Mouse (Mus musculus) cerebellum, adult 2 months (tissue): ENCODE data around the gene Atp2b4.

ENCODE experiments used
- CTCF ChIP-seq: fragments of 200-500 bp; IDR thresholded peaks from 2 replicates; pipeline ENCODE4 v1.5.1; 2011; ENCODE audit warnings: low read depth, mild to moderate bottlenecking, control low read depth, low read length, moderate library complexity, borderline replicate concordance; ENCODE audit not compliant: insufficient read depth
- POLR2A ChIP-seq: fragments of 200-500 bp; IDR thresholded peaks from 2 replicates; pipeline ENCODE4 v1.6.1; 2011; ENCODE audit warnings: low read length, control low read depth, borderline replicate concordance; ENCODE audit not compliant: insufficient read depth

DNA sequence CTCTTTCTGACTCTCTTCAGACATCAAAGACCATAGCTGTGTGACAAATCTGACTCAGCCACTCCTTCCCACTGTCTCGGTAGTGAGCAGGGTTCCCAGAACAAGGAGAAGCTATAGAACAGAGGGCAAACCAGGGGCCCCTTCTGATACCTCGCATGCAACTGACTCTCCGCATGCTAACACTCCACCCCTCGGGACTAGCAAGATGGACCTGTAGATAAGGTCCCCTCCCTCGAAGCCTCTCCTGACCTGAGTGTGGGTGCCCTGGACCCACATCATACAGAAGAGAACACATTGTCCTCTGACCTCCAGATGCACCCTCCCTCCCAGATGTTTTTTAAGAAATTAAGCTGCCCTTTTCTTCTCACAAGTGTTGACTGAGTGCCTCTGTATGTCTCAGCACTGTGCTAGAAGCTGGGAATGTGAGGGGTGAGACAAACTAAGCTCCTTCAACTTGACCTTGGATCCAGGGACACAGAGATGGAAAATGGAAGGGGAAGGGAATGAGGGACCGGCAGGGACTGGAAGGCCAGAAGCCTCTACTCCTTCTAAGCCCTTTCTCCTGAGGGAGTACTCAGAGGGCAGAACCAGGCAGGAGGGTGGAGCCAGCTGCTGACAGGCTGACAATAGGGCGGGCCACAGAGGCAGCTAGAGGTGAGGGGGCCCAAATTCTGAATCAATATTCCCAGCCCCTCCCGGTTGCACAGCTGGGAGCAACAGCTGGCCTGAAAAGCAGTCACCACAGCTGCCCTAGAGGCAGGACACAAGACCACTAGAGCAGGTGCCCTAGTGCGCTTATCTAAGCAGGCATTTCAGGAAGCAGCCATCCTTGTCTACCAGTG is 2.6 kb downstream of the Atp2b4 start:
- TF ChIP-seq CTCF: no peak
- TF ChIP-seq POLR2A: no peak
